ENCODE assay signal across 8 mouse cellular contexts in the genomic region with DNA sequence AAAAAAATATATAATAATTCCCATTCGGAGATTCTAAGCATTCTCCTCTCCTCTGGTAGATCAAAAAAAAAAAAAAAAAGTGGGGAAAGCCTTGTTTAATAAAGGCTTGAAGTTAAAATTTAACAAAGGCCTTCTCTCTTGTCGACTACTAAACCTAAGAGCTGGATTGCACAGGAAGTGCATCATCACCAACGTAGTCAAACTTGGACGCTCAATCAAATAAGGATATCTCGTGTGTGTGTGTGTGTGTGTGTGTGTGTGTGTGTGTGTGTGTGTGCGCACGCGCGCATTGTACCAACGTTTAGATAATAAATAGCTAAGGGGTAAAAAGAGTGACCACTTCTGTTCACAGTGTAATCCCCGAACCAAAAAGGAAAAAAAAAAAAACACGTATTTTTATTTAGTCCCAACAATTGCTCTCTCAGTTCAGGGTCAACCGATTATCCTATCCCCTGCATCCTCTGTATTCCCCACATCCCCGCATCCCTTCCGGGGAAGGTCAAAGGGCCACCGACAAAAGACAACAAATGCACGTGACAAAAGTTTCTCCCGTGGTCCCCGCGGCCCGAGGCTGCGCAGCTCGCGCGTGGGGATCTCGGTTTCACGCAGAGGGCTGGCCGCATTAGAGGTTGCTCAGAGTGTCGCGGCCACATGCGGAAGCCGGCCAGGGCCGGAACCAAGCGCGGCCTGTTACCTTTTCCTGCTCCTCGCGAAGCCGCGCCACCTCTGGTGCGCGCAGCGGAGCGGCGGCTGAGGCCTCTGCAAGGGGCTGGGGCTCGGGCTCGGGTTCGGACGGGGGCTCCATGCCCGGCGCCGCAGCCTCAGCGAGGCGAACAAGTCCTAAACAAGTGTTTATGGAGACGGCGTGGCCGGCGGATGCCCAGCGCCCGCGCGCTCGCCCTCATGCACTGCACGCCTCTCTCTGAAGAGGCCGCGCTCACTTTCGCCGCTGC. TPM values are rescaled to one million over a fixed set of nuclear protein-coding genes. Genes with fewer than 3 reads are reported as not detected.
DNase-seq lines count a peak whose midpoint lies in the region; ATAC-seq and TF ChIP-seq lines count a peak whose summit lies in the region.

No protein-coding gene starts in this region.

- peak; percentile 79 for ATAC-seq in megakaryocyte, adult 5-6 weeks (ENCODE audit: poor library complexity, severe bottlenecking)

- TF ChIP-seq CTCF in cortical plate, adult 2 months (IDR thresholded peaks at IDR 0.05; ENCODE audit: extremely low read depth, insufficient read depth, low read length): no peak

- peaks cover 6% of the 10 kb centered on the region; the same call in 1 of the 2 replicates for H3K4me1 ChIP-seq in cortical plate, adult 2 months (ENCODE audit: control insufficient read depth, insufficient read depth, low read length)

- DNase-seq in ZHBTc4 (ENCODE audit: low read depth, low spot score): peak; percentile 80
- peak; percentile 40 to 59 for DNase-seq in gastrocnemius, adult 8-10 months (ENCODE audit: low spot score in 2 of 2)
- peak; percentile 88 for DNase-seq in induced T-regulatory cell, adult 2 months (ENCODE audit: low read depth)
- peak; percentile 44 to 60 for DNase-seq in left cerebral cortex, adult 8-10 months (ENCODE audit: low spot score in 2 of 2)
- DNase-seq in right cerebral cortex, adult 18-20 months: peak; percentile 52
- DNase-seq in urinary bladder, adult 2 months (ENCODE audit: low spot score): peak; percentile 67

- H3K27ac ChIP-seq in cortical plate, adult 2 months (ENCODE audit: insufficient read depth, low read length): peak overlapping the region; percentile 1; the same call in 1 of the 2 replicates

- no peak for TF ChIP-seq POLR2A in cortical plate, adult 2 months (IDR thresholded peaks at IDR 0.05; ENCODE audit: extremely low read depth, insufficient read depth, low read length)

- H3K4me3 ChIP-seq in cortical plate, adult 2 months (ENCODE audit: insufficient read depth, low read length): peak overlapping the region; percentile 43

RNA-seq across cellular contexts. Expression of a gene that starts 4.7 kb away (rescaled TPM):
- 36.2 and 40.3 TPM in 2 replicates for polyA plus RNA-seq in cortical plate, adult 2 months (2012; rRNA removed)
- total RNA-seq in gastrocnemius, adult 8-10 months (2022): 10 to 100 TPM; 24.3 to 38.8 (median 31.9) TPM
- 10 to 100 TPM; 38.0 to 56.0 (median 47.4) TPM for total RNA-seq in left cerebral cortex, adult 8-10 months (2022)
- total RNA-seq in megakaryocyte, adult 5-6 weeks (2015): 30.8 and 31.5 TPM in 2 replicates
- 26.7 and 29.1 TPM in 2 replicates for total RNA-seq in megakaryocyte, adult 5-6 weeks (2017)
- 32.2 and 36.3 TPM in 2 replicates for polyA plus RNA-seq in urinary bladder, adult 2 months (2012; rRNA removed)

Comparison
In these comparisons a context has a peak if more than half of its experiments do, and no peak if none do; other contexts are left out.
1. Peak in every context shown above with its lines: DNase-seq, ATAC-seq, H3K4me3 ChIP-seq and H3K27ac ChIP-seq.